Mouse (Mus musculus) midbrain, embryonic 11.5 days (tissue): Measurements from ENCODE around the gene Fam107a. TPM values are rescaled to one million over a fixed set of nuclear protein-coding genes. Genes with fewer than 3 reads are reported as not detected.
"Not testable (repeated sequence)": the region's sequence is repeated elsewhere in the genome, so short reads cannot be mapped to it uniquely, and the experiment has no call there.

Experiments used
- ATAC-seq: fragments of 200-750 bp; cut with Nextera tagmentation; 2 replicates; pipeline ENCODE4 v1.8.0; 2017; ENCODE audit warnings: moderate TSS enrichment, moderate library complexity; ENCODE audit not compliant: low FRiP score
- DNase-seq: peaks from one replicate; pipeline ENCODE4 v3.0.0; 2015; ENCODE audit warnings: low spot score; ENCODE audit errors: missing footprints
- H3K27ac ChIP-seq: fragments of 300-500 bp; sonication (generic); 2 replicates; pipeline ENCODE4 v1.5.1; 2014; ENCODE audit warnings: low read depth, low read length
- H3K27me3 ChIP-seq: fragments of 300-500 bp; sonication (generic); 2 replicates; pipeline ENCODE4 v1.6.1; 2014; ENCODE audit warnings: mild to moderate bottlenecking, low read length, moderate library complexity, mixed read lengths; ENCODE audit not compliant: control insufficient read depth, insufficient read depth
- H3K36me3 ChIP-seq: fragments of 300-500 bp; sonication (generic); 2 replicates; pipeline ENCODE4 v1.6.1; 2014; ENCODE audit warnings: mild to moderate bottlenecking, low read length, moderate library complexity, mixed read lengths; ENCODE audit not compliant: control insufficient read depth, insufficient read depth
- H3K4me1 ChIP-seq: fragments of 300-500 bp; sonication (generic); 2 replicates; pipeline ENCODE4 v1.6.1; 2014; ENCODE audit warnings: low read length; ENCODE audit not compliant: control insufficient read depth, insufficient read depth
- H3K4me2 ChIP-seq: fragments of 300-500 bp; sonication (generic); 2 replicates; pipeline ENCODE4 v1.6.1; 2014; ENCODE audit warnings: mild to moderate bottlenecking, moderate library complexity
- H3K4me3 ChIP-seq: fragments of 300-500 bp; sonication (generic); 2 replicates; pipeline ENCODE4 v1.5.1; 2014; ENCODE audit warnings: low read depth, low read length
- H3K9ac ChIP-seq: fragments of 300-500 bp; sonication (generic); 2 replicates; pipeline ENCODE4 v1.6.1; 2014; ENCODE audit warnings: low read length
- H3K9me3 ChIP-seq: fragments of 300-500 bp; sonication (generic); 2 replicates; pipeline ENCODE4 v1.6.1; 2016; ENCODE audit warnings: low read length; ENCODE audit not compliant: control insufficient read depth
- WGBS: fragments of 180-500 bp; shearing (Covaris S2); extraction: QIAGEN DNeasy Blood & Tissue Kit; methylation state at CpG from one replicate; pipeline ENCODE4 v1.1.7; 2014; 5-methylcytosine and 5-hydroxymethylcytosine counted together
- polyA plus RNA-seq: library from polyadenylated mRNA; unstranded; fragments of >200 nt; fragmentation: Nextera tagmentation; extraction: Ambion mirVana; gene quantifications from 2 replicates; pipeline ENCODE4 v1.2.1, GENCODE M21; 2014

Fam107a gene
- polyA plus RNA-seq, 1 experiment from 2014 or later = 0.20 TPM

DNA sequence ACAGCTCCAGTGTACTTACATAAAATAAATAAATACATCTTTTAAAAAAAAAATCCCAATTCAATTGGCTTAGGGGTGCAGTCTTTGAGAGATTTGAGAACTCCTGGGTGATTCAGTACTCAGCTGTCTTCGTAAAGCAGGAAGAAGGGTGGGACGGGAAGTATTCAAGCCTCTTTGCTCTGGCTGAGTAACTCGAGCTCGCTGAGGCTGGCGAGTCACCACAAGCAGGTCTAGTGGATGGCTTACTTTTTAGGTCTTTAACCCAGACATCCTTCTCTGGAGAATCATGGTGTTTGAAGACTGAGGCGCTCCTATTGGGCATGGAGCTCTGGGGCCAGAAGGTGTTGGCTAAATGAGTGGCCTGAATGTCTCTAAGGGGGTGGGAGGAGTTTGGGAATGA is 10.9 kb downstream of the Fam107a start:
- H3K36me3 ChIP-seq = no peaks in the 10 kb centered on the region
- no peak overlapping the region for H3K9ac ChIP-seq
- WGBS = 80% methylated on average over 6 of the region's 6 CpGs
- no peaks in the 10 kb centered on the region for H3K4me1 ChIP-seq
- no peak overlapping the region for H3K27ac ChIP-seq
- ATAC-seq (no peak), DNase-seq (no peak)
- H3K9me3 ChIP-seq = no peaks in the 10 kb centered on the region
- no peaks in the 10 kb centered on the region for H3K27me3 ChIP-seq
- H3K4me3 ChIP-seq = no peak overlapping the region
- no peak overlapping the region for H3K4me2 ChIP-seq

DNA sequence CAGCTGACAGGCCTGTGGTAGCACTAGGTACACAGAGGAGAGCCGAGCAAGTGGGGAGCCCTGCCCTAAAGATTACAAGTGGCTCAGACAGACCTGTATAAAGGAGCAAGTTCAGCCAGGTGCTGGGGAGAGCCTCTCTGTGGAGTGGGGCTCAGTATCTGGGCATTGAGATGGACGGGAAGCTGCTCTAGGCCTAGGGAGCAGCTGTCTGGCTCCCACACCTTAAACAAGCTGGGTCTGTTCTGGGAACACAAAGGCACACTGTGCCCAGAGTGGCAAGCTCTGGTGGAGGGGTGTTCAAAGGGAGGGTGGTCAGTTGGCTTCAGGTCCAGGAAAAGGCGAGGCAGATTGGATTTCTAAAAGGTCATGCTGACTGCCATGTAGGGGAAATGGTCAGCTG is 12.8 kb downstream of the Fam107a start:
- Histone ChIP-seq H3K4me2 (no peak overlapping the region), H3K4me3 (no peak overlapping the region), H3K27me3 (no peaks in the 10 kb centered on the region), H3K9me3 (no peaks in the 10 kb centered on the region), H3K9ac (no peak overlapping the region), H3K27ac (no peak overlapping the region), H3K36me3 (no peaks in the 10 kb centered on the region), H3K4me1 (no peaks in the 10 kb centered on the region)
- WGBS = 75% methylated on average over 3 of the region's 3 CpGs
- ATAC-seq (no peak), DNase-seq (no peak)

DNA sequence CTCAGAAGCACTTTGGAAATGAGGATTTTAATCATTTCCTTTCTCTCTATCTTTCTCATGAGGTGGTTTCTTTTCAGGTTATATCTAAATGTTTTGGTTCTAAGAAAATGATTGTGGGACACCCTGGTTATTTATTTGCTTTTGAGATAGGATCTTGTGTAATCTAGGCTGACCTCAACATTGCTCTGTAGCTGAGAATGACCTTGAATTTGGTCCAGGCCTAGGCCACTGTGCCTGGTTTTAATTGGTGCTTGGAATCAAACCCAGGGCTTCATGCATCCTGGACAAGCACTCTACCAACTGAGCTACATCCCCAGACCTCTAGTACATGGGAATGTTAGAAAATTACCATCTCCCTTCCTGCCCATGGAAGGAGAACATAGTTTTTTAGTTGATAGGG is 13.7 kb downstream of the Fam107a start:
- DNase-seq (no peak), ATAC-seq (no peak)
- Histone ChIP-seq H3K27ac (no peak overlapping the region), H3K27me3 (no peaks in the 10 kb centered on the region; the same call in 1 of the 2 replicates), H3K9me3 (no peaks in the 10 kb centered on the region), H3K4me2 (no peak overlapping the region), H3K4me3 (no peak overlapping the region), H3K4me1 (no peaks in the 10 kb centered on the region), H3K9ac (no peak overlapping the region), H3K36me3 (no peaks in the 10 kb centered on the region)

DNA sequence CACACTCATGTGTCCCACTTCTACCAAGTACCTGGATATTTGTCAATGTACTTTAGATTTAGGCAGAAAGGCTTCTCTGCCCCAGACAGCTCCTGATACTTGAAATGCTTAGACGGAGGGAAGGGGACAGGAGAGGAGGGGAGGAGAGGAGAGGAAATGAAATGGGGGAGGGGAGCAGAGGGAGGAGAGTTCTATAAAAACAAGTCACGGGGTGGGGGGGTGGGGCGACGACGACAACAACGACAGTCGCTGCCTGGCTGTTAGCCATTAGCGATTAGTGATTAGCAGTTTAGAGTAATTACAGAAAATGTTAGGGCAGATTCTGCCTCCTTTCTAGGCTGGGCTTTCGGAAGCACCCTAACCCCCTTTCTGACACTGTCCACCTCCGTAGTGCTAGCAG is 15.1 kb downstream of the Fam107a start:
- DNase-seq = no peak
- Histone ChIP-seq H3K9ac (no peak overlapping the region), H3K9me3 (no peaks in the 10 kb centered on the region), H3K4me2 (no peak overlapping the region), H3K4me1 (no peaks in the 10 kb centered on the region), H3K27ac (no peak overlapping the region), H3K4me3 (no peak overlapping the region), H3K36me3 (no peaks in the 10 kb centered on the region), H3K27me3 (no peaks in the 10 kb centered on the region; the same call in 1 of the 2 replicates)
- ATAC-seq = no peak
- WGBS = 35% methylated on average over 10 of the region's 10 CpGs

DNA sequence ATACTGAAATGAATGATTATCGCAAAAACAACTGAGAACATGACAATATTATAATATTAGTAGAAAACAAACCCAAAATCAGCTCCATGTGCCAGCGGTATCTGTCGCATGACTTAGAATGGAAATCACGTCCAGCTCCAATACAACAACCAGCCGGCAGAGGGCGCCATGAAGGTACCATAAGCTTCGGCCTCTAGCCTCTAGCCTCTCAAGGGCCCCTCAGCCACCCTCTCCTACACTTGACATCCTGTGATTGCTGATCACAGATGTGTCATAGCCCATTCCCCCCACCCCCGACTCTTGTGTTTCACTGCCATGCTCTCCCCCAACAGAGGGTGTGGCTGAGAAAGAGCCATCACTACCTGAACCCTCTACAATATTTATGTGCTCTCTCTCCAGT is 17.5 kb downstream of the Fam107a start:
- H3K27ac ChIP-seq = no peak overlapping the region
- WGBS = 26% methylated on average over 8 of the region's 8 CpGs
- no peak overlapping the region for H3K9ac ChIP-seq
- no peak overlapping the region for H3K4me2 ChIP-seq
- peak; percentile 98 for DNase-seq
- H3K36me3 ChIP-seq = no peaks in the 10 kb centered on the region
- H3K27me3 ChIP-seq = no peaks in the 10 kb centered on the region; the same call in 1 of the 2 replicates
- ATAC-seq = no peak
- H3K4me3 ChIP-seq = no peak overlapping the region
- H3K4me1 ChIP-seq = no peaks in the 10 kb centered on the region
- no peaks in the 10 kb centered on the region for H3K9me3 ChIP-seq

DNA sequence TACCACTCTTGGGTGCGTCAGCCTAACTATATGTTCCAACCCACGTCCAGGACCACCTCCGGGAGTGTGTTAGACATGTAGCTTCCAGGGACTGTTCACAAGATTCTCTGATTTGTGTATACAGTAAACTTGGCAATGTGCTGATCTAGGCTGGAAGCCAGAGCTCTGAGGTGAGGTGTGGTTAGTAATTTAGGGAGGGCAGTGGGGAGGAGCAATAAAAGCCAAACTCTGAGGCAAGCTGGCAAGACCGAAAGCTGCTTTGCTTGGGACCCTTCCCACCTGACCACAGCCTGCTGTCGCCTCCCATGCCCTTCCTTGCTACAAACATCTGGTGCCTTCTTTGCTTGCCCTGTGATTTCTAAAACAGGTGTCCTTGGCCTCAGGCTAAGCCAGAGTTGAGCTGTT is 19.9 kb downstream of the Fam107a start:
- Histone ChIP-seq H3K4me2 (no peak overlapping the region), H3K4me1 (no peaks in the 10 kb centered on the region), H3K9ac (no peak overlapping the region), H3K27ac (no peak overlapping the region), H3K36me3 (no peaks in the 10 kb centered on the region), H3K4me3 (no peak overlapping the region), H3K9me3 (no peaks in the 10 kb centered on the region), H3K27me3 (no peaks in the 10 kb centered on the region; the same call in 1 of the 2 replicates)
- DNase-seq (peak; percentile 73), ATAC-seq (no peak)
- 90% methylated on average over 5 of the region's 5 CpGs for WGBS

DNA sequence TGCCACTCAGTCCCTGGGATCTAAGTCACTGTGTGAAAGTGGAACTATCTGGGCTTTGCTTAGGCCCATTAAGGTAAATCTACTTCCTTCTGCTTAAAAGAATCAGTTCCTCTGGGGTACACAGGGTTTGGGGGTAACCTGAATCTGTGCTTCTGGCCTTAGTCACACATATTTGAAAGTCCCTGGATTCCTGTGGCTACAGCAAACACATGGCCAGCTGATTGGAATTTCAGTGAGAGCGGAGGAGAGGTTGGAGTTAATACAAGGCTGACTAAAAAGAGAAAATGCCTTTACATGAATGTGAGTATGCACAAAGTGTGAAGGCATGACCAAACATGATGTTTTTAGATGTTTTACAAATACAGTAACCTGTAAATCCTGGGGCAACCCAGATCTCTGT is 23.6 kb downstream of the Fam107a start:
- Histone ChIP-seq H3K4me1 (no peaks in the 10 kb centered on the region), H3K4me2 (no peak overlapping the region), H3K27ac (no peak overlapping the region), H3K36me3 (no peaks in the 10 kb centered on the region), H3K4me3 (no peak overlapping the region), H3K27me3 (no peaks in the 10 kb centered on the region; the same call in 1 of the 2 replicates), H3K9me3 (no peaks in the 10 kb centered on the region), H3K9ac (no peak overlapping the region)
- no peak for DNase-seq
- ATAC-seq = no peak
- WGBS = 85% methylated on average over 1 of the region's 1 CpGs

DNA sequence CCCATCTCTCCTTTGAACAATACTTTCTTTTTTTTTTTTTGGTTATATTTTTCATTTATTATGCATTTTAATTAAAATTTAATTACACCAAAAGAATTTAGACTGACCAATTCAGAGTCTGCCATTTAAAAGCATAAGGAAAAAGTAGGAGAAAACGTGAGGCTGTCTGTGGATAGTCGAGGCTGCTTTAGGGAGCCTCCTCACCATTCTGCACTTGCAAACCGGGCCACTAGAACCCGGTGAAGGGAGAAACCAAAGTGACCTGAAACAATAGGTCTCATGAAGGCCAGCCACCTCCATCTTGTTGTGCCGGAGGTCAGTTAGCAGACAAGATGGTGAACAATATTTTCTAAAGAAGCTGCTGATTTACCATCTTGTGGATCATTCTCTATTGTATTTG is 31.2 kb downstream of the Fam107a start:
- peak; percentile 73 for ATAC-seq
- not testable (repeated sequence) for H3K9me3 ChIP-seq, H3K4me2 ChIP-seq, H3K4me3 ChIP-seq, H3K36me3 ChIP-seq, H3K4me1 ChIP-seq, H3K27me3 ChIP-seq, DNase-seq, H3K27ac ChIP-seq, H3K9ac ChIP-seq
- 87% methylated on average over 5 of the region's 5 CpGs for WGBS

DNA sequence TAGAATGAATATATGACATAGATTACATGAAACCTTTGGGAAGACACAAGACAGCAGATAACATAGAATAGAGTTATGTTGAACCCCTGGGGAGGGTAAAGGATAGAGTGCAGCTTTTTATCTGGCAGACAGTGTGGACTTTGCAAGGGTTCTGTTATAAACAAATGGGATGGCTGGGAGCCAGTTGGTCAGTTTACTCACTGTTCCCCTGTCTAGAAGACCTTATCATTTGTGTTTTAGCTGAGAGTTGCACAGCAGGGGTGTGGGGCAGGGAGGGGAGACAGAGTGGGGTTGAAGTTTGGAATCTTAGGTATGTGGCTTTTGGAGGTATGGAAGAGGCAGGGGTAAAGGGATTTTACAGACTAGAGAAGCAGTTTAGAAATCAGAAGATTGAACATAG is 34.0 kb downstream of the Fam107a start:
- Histone ChIP-seq H3K27ac (no peak overlapping the region), H3K27me3 (no peaks in the 10 kb centered on the region), H3K36me3 (no peaks in the 10 kb centered on the region), H3K4me3 (no peak overlapping the region), H3K4me1 (no peaks in the 10 kb centered on the region), H3K9me3 (no peaks in the 10 kb centered on the region), H3K9ac (no peak overlapping the region), H3K4me2 (no peak overlapping the region)
- no peak for DNase-seq
- ATAC-seq = no peak

DNA sequence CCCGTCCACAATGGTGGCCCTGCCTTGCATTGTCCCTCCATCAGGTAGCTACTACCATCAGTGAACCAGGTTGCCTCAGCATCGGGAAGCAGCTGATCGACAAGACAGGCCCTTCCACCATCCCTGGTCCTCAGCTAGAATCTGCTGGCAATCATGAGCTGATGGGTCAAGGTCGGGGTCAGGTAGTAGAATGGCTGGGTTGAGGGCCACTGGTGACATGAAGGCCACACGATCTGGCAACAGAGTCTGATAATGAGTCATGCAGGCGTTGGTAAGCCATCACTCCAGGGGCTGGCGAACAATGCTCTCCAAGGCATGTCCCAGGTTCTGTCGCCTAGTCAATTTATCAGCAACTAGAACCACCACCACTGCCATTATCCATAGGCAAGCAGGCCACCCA is 46.5 kb downstream of the Fam107a start:
- not testable (repeated sequence) for H3K36me3 ChIP-seq, H3K27me3 ChIP-seq, DNase-seq, H3K9me3 ChIP-seq, H3K27ac ChIP-seq, H3K9ac ChIP-seq, ATAC-seq, H3K4me1 ChIP-seq, H3K4me3 ChIP-seq, H3K4me2 ChIP-seq
- 84% methylated on average over 8 of the region's 8 CpGs for WGBS
